Mouse (Mus musculus): Measurements from ENCODE around the gene Frat2.

Gene Frat2

DNA sequence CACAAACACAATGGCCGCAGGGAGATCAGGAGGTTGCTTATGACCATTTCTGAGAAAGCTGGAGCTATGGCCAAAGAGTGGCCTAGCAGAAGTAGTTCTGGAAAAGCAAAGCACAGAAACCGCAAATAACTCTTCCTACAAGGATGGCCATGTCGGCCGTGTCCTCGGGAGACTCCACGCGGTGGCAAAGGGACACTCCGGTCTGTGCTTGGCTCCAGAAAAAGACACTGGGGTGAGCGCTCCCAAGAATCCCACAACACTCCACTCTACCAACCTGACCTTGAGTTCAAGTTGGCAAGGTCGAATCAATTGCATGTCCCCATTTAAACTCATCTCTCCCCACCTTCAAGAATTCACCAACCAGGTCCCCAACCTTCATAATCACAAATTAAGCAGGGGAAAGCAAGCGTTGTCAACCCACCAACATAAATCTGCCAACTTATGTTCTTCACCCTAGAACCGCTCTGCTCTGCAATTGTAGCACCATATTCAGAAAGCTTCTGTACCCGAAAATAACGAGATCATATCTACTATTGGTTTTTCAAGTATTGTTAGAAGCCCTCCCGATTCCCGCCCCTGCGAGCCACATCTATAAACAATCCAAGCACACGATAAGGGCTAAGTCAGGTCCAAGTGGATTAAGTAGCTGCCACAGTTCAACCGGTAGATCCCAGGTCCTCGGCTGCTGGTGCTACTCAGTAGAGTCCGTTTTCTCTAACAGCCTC is 1.4 kb downstream of the Frat2 start:
- DNase-seq (ENCODE audit: low spot score in 2 of 2): no peak

DNA sequence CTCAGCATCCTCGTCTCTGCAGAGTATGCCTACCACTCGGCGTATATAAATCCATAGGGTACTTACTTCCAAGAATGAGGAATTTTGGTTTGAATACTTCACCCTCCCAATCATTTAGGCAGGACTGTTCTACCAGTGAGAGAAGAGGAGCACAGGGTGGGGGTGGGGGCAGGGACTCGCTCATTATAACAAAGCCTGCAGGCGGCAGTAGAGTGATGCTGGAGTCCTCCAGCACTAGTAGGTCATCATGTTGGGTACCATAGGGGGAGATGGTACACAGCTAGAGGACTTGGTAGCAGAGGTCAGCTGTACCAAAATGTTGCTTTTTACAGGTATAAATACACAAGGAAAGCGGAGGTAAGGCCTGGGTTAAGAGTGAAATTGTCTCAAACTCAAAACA is 3.6 kb downstream of the Frat2 start:
- no peak for DNase-seq (ENCODE audit: low spot score in 2 of 2)

DNA sequence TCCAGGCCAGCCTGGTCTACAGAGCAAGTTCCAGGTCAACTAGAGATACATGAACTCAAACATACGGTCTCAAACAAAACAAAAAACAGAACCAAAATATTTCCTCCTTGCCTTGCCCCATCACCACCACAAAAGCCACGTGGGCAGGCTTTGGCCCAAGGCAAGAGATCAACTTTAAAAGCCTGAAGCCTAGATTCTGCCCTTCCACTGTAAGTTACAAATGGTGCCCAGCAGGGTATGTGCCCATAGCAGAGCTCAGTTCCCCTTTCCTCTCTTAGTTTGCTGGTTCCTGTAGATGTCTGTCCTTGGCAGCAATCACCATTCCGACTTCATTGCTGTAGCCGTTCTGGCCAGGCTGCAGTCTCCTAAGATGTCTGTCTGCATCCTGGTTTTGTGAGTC is 5.2 kb downstream of the Frat2 start:
- DNase-seq (ENCODE audit: low spot score in 2 of 2): no peak

DNA sequence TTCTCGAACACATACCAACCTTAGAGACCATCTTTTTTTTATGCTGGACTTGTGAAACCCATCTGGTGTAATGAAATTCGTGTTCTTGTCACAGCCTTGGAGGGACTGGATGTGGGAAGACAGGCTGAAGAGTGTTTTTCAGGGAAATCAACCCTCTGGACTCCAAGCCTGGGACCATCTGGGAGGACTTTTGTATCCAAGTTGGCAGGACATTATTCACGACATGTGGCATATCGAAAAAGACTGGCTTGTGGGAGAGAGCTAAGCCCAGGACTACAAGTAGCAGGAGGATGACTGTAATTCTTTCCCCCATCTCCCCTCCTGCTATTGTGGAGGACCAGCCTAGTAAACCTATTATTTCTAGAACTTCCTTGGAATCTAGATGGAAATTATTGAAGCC is 5.7 kb downstream of the Frat2 start:
- no peak for DNase-seq (ENCODE audit: low spot score in 2 of 2)

DNA sequence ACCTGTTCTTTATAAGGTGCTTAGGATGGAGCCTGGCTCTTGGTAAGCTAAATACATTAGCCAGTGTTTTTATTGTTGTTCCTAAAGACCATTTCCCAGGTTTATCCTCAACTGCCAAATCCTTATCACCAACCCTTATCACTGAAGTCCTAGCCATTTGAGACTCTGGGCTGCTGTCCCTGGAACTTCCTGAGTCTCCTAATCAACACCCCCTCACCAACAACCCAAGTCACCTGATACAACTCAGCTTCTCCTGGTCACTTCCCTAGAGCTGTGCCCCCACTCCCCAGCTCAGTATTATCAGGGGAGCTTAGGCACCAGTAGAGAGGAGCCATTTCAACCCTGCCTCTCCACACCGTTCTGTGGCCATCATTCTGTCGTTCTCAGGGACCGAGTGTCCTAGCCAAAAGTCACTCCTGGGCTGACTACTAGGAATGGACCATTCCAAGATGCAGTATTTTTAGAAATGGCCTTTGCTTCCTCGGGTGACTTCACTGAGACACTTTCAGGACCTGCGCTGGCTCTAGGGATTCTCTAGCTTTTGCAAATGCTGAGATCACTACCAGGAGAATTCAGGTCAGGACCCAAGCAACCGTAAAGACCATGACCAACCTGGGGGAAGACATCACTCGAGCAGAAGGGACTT is 6.7 kb downstream of the Frat2 start:
- DNase-seq (ENCODE audit: low spot score in 2 of 2): no peak

DNA sequence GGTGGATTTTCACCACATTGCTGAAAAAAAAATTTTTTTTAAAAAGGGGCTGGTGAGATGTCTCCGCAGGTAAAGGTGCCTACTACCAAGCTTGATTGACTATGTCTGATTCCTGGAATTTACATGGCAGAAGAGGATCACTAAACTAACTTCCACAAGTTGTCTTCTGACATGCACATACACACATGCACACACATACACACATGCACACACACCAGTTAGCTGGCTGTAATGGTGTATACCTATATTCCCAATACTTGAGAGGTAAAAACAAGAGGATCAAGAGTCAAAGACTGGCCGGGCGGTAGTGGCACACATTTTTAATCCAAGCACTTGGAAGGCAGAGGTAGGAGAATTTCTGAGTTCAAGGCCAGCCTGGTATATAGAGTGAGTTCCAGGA is 8.2 kb downstream of the Frat2 start:
- no peak for DNase-seq (ENCODE audit: low spot score in 2 of 2)

DNA sequence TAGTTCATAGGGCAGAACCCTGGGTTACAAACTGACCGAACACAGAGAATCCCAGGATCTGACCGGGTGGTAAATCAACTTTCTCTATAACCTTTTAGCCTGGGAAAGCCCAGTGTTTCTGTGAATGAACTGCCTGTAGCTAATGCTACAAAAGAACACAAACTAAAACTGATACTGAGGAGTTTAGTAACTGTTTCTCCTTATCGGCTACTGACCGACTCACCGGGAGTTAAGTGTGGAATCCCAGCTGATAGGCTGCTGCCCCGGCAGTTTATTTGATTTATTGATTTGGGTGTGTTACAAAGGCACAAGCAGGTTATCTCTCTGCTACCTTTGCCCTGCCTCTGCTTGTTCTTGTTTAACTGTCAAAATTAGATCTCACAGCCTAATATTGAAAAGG is 9.1 kb downstream of the Frat2 start:
- DNase-seq (ENCODE audit: low spot score in 2 of 2): no peak

DNA sequence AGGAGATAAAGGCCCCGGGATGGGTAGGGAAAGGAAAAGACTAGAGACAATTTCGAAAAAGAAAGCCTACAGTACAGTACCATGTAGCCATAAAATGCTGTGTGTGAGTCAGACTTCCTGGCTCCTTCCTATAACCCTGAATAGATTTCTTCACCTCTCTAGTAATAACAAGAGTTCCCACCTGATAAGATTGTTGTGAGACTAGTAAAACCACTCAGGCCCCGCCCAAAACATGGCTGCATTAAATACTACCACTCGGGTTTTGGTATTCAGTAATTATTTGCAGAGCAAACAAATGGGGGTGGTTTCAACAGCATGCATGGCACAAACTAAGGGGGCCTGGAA is 10.0 kb downstream of the Frat2 start:
- no peak for DNase-seq (ENCODE audit: low spot score in 2 of 2)

DNA sequence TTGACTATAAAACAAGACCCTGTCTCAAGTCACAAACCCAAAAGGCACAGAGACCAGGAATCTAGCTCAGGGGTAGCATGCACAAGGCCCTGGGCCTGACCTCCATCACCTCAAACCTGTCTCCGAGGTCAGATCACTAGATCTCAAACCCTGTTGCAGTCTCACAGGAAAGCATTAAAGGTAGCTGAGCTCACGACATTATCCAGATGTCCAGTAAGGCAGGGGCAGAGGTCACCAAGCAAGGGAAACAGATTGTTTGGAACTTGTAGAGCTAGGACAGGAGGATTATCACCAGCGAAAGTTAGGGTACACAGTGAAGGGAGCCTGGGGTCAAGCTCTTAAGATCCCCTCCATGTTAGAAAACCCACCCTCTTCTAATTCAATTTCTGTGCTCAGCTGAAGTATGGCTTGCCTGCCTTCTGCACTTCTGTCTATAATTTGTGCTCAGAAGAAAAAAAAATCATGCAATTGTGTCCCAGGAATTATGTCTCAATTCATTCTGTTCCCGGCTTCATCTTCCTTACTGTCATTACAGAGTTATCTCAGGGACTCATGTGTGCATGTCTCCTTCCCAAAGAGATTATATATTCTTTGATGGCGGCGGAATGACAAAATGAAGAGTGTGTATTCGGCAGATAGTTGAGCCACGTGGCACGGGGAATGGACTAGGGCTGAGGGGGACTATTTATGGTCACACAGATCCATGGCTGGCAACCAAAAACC is 10.6 kb downstream of the Frat2 start:
- DNase-seq (ENCODE audit: low spot score in 2 of 2): no peak

DNA sequence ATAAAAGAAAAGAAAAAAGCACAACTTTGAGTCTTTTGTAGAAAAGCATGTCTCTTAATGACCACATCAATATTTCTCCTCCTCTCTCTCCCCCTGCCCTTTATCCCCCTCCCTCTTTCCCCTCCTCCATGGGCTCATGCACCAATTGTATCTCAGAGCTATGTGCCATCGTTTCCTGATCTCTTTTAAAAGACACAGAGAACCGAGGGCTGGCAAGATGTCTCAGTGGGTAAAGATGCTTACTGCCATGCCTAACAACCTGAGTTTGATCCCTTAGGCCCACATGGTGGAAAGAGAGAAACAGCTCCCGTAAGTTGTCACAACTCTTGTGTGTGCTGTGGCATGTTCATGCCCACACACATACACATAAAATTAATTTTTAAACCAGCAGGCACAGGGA is 11.2 kb downstream of the Frat2 start:
- no peak for DNase-seq (ENCODE audit: low spot score in 2 of 2)

DNA sequence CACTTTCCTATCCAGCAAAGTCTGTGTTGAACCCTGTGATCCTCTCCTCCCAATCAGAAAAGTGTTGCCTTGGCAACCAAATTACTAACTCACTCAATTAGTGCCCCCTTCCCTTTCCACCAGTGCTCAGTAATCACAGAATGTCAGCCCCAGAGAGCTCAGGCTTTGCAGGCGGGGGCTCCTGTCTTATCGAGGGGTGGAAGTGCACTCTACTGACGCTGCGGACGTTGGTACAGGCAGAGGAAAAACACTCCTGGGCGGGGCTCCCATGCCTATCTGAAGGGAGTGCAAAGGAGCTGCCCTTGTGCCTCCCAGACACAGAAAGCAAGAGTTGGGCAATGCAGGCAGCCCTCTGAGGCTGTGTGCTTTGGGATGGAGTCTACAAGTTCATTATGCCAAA is 12.1 kb downstream of the Frat2 start:
- DNase-seq (ENCODE audit: low spot score in 2 of 2): peak; percentile 47 to 53

DNA sequence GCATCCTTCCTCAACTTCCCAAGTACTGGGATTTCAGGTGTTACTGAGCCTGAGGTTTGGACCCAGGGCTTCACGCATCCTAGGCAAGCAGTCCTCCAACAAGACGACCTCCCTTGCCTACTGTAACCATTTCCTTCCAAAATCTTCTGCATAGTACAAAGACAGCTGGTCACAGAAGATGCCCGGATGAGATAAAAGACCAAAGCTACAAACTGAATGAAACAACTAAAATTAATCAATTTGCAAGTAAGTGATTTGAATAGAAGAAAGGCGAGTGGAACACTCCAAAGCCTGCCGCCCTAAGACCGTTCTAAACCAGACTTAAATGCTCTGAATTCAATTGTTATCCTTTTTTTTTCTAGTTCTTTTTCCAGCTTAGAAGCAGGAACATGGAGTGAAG is 12.5 kb downstream of the Frat2 start:
- no peak for DNase-seq (ENCODE audit: low spot score in 2 of 2)

DNA sequence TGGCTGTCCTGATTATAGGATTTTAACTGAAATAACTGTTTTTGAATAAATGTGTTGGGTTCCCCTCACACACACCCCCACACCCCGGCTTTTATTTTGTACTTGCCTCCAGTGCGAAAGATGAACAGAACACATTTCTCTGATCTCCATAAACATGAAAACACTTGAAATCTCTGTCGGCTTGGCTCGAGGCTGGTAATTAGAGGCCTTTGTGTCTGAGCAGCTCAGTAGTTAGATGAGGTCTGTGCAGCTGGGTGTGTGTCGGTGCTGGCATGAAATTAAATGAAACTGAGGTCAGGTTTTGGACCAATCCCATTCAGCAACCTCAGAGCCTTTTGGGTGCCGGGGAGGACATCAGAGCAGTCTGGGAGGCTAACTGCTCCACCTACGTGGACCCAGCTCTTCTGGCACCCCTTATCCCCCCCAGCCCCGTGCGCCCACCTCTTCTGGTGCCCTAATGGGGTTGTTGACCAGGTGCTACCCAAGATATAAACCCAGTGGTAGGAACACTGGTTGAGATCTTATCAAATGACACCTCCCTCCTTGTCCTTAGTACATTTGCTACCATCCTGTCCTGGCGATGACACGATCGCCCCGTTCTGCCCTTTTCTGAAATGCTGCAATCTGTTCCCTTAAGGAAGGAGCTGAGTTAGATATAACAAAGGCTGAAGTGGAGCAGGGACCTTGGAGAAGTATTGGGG is 15.3 kb downstream of the Frat2 start:
- no peak for DNase-seq (ENCODE audit: low spot score in 2 of 2)

DNA sequence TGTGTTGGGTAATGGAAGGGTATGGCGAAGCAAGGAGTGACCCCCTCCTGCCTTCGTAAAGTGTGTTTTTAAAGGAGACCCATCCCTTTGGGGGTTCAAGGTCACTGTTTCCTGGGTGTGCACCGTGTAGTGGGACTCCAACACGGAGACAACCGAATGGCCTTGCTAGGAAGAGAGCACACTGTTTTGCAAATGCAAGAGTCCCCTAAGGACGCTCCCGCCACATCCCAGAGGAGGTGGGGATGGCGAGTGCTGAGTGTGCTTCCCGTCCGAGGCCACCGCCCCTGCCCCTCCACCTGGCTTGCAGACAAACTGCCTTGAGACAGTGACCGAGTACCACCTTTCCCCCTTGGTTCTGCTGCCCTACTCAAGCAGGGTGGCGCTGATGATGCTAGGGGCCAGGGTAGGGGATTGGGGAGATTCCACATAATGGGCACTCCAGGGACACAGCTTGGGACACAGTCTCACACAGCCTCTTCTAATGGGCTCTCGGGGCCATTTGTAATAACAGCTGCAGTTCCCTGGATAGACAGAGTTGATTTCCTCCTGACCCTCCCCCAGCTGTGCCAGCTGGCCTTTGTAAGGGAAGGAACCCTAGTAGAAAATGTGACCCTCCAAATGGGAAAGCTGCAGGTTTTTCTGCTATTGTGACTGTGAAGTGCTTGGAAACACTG is 16.1 kb downstream of the Frat2 start:
- DNase-seq (ENCODE audit: low spot score in 2 of 2): no peak

DNA sequence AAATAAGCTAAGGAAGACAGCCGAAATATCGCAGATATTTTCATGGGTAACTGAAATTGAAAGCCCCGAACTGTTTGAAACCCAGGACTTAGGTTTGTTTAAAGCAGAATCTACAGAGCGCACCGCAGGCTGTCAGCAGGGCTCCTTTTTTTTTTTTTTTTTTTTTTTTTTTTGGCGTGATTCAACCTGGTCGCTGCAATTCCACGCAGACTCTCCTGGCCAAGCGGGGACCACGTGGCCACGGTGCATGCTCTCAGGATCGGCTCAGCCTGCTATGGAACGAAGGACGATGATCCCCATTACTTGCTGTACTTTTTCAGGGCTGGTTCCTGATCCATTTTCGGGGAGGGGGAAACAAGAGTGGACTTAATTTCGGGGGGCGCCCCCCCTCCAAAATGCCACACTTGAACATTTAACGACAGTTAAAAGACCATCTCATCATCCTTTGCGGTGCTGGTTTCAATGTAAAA is 16.8 kb downstream of the Frat2 start:
- no peak for DNase-seq (ENCODE audit: low spot score in 2 of 2)

DNA sequence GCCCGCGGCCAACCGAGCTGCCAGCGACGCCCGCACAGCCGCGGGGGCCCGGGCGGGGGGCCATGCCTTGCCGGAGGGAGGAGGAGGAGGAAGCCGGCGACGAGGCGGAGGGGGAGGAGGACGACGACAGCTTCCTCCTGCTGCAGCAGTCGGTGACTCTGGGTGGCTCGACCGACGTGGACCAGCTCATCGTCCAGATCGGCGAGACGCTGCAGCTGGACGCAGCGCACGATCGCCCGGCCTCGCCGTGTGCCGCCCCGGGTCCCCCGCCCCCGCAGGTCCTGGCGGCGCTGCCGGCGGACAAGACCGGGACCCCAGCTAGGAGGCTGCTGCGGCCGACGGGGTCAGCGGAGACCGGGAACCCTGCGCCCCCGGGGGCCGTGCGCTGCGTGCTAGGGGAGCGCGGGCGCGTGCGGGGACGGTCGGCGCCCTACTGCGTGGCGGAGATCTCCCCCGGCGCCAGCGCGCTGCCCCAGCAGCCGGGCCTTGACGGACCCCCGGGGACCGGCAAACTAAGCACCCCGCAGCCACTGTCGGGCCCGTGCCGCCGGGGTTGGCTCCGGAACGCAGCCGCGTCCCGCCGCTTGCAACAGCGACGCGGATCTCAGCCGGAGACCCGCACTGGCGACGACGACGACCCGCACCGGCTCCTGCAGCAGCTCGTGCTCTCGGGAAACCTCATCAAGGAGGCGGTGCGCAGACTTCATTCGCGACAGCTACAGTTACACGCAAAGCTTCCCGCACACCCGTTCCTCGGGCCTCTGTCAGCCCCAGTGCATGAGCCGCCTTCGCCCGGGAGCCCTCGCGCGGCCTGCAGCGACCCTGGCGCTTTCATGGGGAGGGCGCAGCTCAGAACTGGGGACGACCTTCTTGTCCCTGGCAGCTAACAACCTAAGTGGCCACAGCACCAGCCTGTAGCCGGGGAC is 17.6 kb downstream of the Frat2 start:
- DNase-seq (ENCODE audit: low spot score in 2 of 2): peak; percentile 39 to 52

DNA sequence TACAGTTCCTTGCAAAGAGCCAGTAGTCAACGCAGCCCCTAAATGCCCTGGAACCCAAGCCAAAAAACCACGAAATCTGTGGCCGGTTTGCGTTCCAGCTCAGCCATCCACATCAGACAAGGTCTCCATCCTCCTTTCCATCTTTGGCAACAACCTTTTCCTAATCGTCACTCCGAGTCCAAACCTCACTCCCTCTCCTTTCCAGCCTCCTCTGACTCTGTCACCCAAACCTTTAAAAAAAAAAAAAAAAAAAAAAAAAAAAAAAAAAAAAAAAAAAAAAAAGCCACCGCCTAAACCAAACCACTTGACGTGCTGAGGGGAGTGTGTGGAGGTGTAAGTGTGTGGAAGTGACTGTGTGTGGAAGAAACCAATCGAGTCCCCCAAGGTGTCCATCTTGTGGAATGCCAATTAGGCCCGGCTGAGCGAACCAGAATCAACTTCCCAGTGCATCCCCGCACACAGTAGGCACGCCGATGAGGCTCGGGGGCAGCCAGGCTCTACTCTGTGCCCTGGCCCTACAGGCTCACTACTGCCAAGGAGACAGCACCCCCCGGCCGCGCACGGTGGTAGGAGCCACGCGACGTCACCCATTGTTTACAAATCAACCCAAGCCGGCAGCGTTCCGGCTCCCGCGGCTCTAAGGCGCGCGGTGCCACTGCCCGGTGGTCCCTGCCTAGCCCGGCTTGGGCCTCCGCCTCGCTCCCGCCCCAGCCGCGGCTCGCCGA is 18.4 kb downstream of the Frat2 start, which contains the start of gene Frat1:
TSS of gene Frat1 (plus strand) at position 590 of the 725 bp plus-strand sequence.
- peak; percentile 83 to 84 for DNase-seq (ENCODE audit: low spot score in 2 of 2)

DNA sequence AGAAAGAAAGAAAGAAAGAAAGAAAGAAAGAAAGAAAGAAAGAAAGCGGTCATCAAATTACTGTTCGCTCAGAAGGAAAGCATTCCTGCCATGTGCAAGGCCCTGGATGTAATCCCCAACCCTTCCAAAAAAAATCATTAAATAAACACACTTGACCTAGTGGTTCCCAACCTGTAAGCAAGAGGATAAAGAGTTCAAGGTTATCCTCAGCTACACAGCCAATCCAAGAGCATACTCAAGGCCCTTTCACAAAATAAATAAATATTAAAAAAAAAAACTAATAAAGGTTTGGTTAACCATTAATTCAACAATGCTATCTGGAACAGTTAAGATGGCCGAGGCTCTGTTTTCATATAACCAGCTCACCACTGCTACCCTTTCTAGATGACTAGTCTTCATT is 19.0 kb downstream of the Frat2 start:
- no peak for DNase-seq (ENCODE audit: low spot score in 2 of 2)

DNA sequence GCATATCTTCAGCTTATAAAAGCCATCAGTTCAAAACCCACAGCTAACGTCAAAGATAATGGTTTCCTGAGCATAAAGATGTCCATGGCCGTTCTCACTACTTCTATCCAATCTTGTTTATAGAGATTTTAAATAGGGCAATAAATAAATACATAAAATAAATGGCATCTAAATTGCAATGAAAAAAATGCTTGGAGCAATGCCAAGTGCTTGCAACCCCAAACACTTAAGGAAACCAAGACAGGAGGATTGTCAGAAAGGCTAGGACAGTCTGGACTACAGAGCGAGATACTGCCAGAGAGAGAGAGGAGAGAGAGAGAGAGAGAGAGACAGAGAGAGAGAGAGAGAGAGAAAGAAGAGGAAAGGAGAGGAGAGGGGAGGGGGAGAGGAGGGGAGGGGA is 21.4 kb downstream of the Frat2 start:
- no peak for DNase-seq (ENCODE audit: low spot score in 2 of 2)

DNA sequence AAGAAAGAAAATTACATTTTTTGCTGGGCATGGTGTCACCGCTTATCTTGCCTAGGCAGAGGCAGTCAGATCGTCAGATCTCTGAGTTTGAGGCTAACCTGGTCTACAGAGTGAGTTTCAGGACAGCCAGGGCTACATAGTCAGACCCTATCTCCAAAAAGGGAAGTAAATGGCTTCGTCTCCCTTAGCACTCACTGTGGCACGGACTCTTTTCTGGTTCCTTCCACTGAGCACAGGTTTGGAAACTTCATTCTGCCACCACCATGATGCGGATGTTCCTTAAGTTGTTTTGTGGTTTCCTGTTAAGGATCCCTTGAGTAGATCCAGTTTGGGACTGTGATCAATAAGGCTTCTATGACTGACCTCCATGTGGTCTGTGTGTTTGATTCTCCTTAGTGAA is 23.0 kb downstream of the Frat2 start:
- DNase-seq (ENCODE audit: low spot score in 2 of 2): no peak
